Mouse (Mus musculus) ovary, postnatal 14 days (tissue): Measurements from ENCODE around the gene Tmem131.

ENCODE experiments used
- DNase-seq: peaks from one replicate; pipeline ENCODE4 v3.0.0; 2022; ENCODE audit warnings: low spot score

Tmem131 gene

DNA sequence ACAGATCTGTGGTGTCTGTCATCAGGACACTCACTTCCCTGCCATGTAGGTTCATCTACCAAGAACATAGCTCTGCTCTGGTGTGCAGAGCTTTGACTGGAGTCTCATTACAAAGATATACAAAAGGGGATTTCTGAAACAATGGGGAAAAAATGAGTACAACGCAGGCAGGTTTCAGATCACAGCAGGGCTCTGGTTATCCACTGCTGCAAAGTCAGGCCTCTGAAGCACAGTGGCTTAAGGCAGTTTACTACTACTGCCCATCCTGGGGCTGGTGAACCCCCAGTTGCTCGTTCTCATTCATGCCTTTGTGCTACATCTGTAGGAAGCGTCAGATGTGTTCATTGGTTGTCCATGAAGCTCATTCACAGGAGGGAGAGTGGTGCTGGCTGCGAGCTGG lies 57.0 kb downstream of the Tmem131 start:
- no peak for DNase-seq

- no peak for DNase-seq
Observed at GRCm38 (mm10) chr1:36884536-36884935, 58.9 kb downstream of the Tmem131 start.

GRCm38 (mm10) chr1:36883805-36884204 lies 59.7 kb downstream of the Tmem131 start:
- DNase-seq: no peak

DNA sequence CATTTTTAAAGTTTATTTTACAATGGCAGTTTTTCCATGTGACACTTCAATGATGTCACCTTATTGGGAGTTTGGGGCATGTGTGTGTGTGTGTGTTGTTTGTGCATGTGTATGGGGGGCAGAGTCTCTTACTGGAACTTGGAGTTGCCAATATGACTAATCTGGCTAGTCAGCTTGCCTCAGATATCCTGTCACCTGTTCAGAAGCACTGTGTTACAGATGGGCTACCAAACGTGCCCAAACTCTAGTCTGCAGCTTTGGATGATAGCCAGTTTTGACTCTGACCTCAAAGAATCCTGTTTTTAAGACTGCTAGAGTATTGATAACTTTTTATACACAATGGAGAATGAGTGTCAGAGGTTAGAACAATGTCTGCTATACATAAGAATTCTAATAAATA lies 64.3 kb downstream of the Tmem131 start:
- DNase-seq: no peak

- DNase-seq: no peak
Observed at GRCm38 (mm10) chr1:36877126-36877525, 66.3 kb downstream of the Tmem131 start.

GRCm38 (mm10) chr1:36874874-36875561 lies 68.4 kb downstream of the Tmem131 start:
- DNase-seq: no peak

- no peak for DNase-seq
Observed at GRCm38 (mm10) chr1:36871238-36871637, 72.2 kb downstream of the Tmem131 start.

GRCm38 (mm10) chr1:36870518-36870917 lies 72.9 kb downstream of the Tmem131 start:
- no peak for DNase-seq

- no peak for DNase-seq
Observed at GRCm38 (mm10) chr1:36864757-36865156, 78.7 kb downstream of the Tmem131 start.

DNA sequence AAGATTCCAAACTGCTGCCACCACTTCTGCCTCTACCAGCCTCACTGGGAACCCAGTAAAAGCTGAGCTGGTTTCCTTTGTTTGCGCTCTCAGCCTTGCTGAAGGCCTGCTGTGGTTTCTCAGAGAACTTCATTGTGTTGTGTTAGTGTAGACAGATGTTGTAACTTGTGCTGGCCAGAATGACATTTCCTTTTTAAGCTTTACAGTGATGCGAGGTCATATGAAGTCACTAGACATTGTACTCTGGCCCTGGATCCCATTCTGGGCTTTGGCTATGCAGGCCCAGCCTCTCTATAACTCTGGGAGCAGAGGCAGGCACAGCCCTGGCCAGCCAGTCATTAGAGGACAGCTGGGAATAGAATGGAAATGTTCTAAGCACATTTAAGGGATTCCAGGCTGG lies 81.7 kb downstream of the Tmem131 start:
- DNase-seq: no peak

- DNase-seq: no peak
Observed at GRCm38 (mm10) chr1:36860876-36861275, 82.6 kb downstream of the Tmem131 start.

DNA sequence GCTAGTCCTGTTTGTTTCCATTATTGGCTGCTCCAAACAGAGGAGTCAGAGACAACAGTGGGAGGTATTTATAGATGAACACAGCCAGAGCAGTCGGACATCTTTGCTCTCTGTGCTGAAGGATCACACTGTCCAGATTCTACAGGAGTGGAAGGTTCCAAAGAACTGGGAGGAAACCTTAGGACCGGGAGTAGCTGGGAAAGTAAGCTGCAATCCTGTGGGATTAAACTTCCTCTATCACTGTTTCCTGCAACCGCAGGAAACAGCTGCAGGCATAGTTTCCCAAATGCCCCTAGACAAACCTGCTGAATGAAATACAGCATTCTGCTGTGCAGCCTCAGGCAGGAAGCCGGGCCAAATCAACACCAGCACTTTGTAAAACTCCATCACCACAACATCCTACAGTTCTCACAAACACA lies 83.0 kb downstream of the Tmem131 start:
- no peak for DNase-seq

DNA sequence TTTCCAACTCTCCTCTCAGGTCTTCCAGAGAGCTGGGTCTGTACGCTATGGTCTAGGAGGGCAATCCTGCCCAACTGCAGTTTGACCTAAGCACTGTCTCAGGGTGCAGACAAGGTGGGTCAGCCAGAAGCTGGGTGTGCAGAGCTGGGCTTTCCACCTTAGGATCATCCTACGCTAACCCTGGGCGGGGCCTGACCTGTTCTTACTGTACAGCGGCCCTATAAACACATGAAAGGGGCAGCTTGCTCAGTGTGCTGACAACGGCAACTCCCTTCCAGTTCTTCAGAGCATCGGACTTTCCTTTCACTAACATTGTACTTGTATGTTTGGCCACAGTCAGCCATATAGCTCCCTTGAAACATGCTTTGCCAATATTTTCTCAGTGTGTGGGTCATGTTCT lies 86.4 kb downstream of the Tmem131 start:
- no peak for DNase-seq

DNA sequence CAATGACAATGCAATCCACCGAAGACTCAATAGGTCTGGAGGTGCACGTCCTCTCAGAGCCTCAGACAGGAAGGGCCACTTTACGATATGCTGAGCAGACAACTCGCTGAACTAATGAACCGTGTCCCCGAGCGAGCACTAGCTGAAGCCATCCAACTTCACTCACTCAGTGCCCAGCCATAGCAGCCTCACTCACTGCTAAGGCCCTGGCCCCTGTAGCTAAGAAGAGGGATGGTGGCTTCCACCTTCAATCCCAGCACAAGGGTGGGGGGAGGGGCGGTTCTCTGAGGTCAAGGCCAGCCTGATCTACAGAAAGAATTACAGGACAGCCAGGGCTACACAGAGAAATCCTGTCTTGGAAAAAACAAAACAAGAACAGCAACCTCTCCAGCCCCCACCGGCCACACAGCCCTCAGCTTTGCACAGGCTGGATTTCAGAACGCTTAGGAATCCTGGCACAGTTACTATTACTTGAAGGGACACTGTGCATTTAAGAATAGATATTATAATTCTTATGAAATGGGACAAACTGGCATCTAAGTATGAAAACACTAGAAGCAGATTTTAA lies 89.2 kb downstream of the Tmem131 start:
- no peak for DNase-seq

- no peak for DNase-seq
Observed at GRCm38 (mm10) chr1:36852085-36852484, 91.4 kb downstream of the Tmem131 start.

DNA sequence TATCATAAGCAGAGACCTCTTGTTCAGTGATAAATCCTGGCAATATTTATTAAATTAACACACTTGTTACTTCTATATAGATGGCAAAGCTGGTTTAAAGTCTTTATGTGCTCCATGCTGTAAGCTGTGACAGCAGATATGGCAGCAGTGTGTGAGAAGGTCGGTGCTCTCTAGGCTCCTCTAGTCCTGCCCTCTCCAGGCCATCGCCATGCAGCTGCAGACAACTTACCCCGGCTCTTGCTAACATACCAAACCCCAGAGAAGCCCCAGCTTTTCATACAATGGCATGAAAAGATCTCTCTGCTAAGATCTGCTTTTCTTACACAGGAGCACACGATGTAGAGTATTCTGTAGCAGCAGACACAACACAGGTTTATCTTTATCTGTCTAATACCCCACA lies 92.1 kb downstream of the Tmem131 start:
- DNase-seq: no peak

GRCm38 (mm10) chr1:36848036-36848435 lies 95.4 kb downstream of the Tmem131 start:
- DNase-seq: no peak

DNA sequence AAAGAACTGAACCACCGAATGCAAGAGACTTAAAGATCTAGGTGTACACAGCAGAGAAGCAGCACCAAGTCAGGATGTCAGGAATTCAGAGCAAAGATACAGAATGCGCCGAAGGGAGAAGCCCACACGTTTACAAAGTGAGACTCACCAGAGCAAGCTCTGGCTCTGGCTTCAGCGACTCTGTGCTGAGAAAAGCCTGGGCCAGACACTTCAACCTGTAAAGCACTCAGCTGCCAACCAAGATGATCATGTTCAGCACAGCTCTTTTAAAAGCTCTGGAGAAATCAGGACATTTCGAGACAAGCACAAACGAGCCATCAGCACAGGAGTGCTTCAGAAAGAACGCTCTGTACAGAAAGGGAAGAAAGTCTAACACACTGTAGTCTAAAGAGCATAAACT lies 96.2 kb downstream of the Tmem131 start:
- DNase-seq: no peak

DNA sequence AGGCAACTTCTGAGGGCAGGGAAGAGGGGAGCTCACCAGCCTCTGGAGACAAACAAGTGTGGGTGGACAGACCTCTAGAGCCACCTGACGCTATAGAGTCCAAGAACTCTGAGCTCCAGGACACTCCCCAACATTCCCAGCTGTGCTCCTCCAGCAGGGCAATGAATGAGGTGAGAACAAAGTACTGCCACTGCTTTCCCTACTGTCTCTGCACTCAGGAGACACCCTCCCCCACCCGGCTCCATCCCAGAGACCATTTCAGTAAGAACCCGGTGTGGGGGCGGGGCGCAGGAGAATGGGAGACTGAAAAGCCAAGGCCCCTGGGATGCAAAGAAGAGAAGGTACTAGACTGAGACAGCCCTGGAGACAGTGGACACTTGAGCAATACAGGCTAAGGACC lies 98.4 kb downstream of the Tmem131 start:
- DNase-seq: no peak

DNA sequence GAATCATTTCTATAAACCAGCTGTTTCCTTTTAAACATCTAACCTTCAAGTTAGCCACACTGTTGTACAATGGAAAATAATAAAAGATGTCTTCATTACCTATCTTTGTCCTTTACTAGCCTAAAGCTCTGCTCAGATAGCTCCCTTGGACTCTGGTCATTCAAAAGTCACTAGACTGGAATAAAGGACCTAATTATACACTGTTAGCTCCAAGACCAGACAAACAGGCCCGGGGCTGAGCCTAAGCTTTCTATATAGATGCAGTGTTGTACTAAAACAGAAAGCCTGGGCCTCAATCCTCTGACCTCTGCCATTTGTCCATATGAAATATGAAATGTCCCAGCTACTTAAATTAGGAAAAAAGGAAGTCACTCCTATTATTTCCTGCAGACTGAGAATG lies 101.7 kb downstream of the Tmem131 start:
- DNase-seq: no peak

- DNase-seq: no peak
Observed at GRCm38 (mm10) chr1:36840959-36841358, 102.5 kb downstream of the Tmem131 start.

DNA sequence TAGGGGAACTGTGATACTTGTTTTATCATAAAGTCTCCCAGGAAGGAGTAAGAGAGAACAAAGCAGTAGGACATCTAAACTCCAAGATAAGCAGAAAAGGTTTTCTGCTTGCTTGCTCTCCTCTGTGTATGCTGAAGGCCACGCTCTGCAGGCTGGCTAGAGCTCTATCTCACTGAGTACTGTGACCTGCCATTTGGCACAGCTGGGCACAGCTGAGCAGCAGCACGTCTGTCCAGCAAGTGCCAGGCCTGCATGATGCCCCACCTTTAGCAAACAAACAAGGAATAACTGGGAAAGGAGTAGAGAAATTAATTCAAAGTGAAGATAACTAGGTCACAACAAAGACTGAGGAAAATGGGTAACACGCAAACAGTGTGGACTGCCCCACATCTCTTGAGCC lies 103.6 kb downstream of the Tmem131 start:
- DNase-seq: no peak

GRCm38 (mm10) chr1:36836274-36836954 lies 107.1 kb downstream of the Tmem131 start:
- DNase-seq: no peak

GRCm38 (mm10) chr1:36835593-36835992 lies 107.9 kb downstream of the Tmem131 start:
- DNase-seq: no peak
